Mouse (Mus musculus): ENCODE results near the gene Hils1. TPM values are rescaled to one million over a fixed set of nuclear protein-coding genes. Genes with fewer than 3 reads are reported as not detected.
"Not testable (repeated sequence)": the region's sequence is repeated elsewhere in the genome, so short reads cannot be mapped to it uniquely, and the experiment has no call there.

Hils1 gene
- total RNA-seq, 1 experiment from 2014 or later: not detected

DNA sequence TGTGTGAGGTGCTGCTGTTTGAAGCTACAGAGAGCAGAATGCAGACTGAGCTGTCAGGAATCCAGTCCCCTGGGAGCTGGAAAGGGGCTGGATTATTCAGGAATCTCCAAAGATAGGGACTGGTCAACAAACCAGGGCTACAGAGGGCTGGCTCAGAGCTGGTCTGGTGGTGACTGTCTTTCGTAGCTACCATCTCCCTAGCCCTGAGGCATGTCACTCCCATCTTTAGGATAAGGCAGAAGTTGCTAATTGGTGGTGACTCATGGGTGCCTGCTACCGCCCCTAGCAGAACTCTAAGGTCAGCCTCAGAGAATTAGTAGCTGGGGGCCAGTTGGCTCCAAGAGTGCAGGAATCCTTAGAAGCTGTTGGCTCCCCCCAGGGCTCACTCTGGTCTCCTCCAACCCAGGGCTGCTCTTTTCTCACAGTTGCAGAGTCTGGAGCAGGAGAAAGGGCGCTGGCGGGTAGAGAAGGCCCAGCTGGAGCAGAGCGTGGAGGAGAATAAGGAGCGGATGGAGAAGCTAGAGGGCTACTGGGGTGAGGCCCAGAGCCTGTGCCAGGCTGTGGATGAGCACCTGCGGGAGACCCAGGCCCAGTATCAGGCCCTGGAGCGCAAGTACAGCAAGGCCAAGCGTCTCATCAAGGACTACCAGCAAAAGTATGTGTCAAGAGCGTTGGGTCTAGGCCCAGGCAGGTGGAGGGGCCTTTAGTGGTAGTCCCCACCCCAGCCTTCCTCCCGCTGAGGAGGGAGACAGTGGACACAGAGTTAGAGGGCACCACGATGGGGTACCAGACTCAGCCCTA is 36.9 kb downstream of the Hils1 start:
- no peak for DNase-seq

DNA sequence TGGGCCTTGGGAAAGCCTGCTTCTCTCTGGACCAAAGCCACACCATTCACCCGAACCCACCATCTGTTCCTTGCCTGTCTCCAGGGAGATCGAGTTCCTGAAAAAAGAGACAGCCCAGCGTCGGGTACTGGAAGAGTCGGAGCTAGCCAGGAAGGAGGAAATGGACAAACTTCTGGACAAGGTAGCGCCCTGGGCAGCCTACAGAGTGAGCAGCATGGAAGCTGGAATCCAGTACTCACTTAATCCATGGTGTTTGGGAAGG is 37.5 kb downstream of the Hils1 start:
- no peak for DNase-seq

DNA sequence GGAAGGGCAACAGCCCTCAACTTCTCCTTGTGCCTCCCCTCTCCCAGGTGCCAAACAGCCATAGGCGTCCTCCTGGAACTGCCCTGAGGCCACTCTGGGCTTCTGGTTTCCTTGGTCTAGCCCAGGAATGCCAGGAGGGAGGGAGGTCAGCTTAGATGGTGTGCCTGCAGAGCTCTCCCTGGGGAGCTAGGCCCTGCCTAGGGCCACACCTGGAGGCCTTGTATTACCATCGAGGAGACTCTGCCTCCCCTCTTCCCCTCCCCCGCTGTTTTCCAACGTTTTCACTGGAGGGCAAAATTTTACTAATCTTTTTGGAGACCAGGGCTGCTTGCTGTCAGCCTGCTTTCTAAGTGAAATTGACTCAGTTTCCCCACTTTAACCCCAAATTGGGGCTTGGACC is 38.6 kb downstream of the Hils1 start:
- DNase-seq: no peak

DNA sequence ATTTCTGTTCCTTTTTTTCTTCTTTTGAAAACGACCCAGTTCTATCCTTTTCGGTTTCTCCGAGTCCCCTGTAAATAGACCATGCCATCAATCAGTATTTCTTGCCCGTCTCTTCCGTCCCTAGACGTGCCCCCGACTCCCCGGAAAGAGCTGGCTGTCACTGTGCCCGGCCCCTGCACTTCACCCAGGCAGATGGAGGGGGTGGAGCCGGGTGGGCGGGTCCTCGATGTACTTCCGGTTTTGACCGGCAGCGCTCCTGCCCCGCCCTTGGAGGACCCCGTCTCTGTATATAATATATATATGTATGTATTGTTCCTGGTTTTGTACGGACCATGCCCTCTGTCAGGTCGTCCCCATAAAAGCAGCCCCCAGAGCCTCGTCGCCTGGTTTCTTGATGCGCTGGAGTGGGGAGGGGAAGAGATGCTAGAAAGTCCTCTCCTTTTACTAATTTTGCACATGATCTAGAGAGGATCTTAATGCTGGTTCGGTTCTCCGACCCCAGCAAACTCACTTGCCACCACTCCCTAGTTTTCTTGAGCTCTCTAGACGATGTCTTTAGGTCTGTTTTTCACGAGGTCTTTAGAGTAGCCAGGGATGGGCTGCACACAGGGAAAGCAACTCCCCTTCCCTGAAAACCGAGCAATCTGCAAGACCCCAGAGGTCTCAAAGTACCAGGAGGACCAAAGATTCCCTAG is 39.3 kb downstream of the Hils1 start:
- peak; percentile 87 for DNase-seq

DNA sequence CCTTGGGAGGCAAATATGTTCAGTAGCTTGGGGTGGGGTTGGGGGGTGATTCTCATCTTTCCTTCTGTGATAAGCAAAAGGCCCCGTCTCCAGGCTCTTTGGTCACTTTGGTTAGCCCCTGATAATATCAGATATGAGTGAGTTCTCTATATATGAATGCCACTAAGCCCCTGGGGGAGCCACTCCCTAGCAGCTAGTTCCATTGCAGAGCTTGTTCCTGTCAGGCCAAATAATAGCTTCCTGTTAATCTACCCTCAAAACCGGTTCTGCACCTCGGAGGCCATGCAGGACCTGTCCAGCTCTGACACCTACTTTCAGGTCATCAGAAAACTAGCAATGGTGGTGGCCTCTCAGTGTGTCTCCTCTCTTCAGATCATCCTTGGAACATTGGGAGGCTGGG is 40.0 kb downstream of the Hils1 start:
- DNase-seq: no peak

DNA sequence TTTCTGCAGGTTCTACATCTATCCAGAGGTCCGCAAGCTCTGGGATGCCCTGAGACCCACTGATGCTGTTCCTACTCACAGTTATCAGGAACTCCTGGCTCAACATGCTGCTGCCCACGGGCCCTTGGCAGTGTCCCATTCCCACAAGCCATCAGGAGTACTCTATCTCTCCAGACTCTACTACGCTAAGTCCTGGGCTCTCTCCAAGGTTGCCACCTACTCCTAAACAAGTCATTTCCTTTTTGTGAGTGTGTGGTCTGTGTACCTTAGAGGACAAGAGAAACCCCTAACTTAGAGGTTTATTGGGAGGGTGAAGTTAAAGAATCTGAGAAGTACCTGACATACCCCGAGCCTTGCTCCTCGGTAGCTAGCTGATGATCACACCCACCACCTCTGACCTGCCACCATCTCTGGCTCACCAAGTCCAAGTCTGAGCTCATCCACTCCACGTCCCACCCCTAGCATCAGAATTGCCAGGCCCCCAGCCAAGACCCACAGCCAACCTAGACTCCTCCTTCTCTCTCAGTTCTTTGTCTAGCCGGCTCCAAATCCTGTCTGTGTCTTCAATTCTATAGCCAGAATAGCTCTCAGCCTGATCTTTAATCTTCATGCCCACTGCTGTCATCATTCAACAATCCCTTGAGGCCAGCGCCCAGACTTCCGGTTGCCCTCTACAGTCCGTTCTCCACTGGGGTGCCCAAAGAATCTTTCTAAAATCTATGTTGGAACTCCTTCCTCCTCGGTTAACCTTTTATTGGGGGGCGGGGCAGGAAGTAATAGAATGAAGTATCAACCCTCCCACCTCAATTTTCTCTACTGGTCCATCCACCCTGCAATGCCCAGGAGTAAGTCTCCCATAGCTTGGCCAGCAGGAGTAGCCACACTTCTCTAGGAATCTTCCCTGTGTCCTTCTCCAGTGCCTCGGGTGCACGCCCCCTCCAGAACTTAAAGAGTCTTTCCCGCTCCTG is 41.6 kb downstream of the Hils1 start:
- DNase-seq: no peak

DNA sequence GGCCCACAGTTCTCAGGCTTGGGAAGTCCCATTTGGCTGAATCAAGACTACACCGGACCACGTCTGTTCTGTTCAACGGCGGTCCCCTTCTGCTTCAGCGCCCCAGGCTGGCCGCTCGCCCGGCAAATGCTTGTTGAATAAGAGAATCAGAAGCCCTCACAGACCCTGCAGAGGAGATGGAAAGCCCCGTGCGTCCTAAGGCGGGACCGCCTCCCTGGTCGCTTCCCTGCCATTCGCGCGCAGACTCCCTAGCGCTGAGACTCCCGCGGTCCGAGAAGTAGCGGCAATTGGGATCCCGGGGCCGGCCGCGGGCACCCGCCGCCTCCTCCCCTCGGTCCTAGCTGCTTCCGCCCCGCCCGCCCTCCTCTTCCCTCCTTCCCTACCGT is 42.2 kb downstream of the Hils1 start, which contains the start of gene Samd14:
TSS of gene Samd14 (plus strand) at position 251 of the 386 bp plus-strand sequence.
- peak; percentile 60 for DNase-seq

DNA sequence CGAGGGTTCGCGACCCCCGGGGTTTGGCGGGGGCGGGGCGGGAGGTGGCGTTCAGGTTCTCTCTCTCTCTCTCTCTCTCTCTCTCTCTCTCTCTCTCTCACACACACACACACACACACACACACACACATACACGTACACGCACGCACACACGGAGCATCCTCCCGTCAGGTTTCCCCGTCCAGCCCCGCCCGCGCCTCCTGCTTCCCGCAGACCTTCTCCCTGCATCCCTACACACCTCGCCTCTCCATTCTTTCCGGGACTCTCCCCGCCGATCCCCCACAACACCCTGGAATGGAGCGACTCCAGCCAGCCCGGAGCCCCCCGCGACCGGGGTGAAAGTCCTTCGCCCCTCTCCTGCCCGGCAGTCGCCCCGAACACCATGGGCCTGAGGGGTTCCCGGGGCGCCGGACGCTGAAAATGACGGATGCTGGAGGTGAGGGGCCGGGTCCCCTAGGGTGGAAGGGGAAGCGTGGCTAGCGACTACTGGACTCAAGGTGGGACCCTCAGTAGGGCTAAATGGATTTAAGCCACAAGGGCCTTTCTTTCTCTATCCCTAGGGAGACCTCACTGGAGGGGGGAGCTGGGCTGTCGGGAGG is 42.8 kb downstream of the Hils1 start:
- DNase-seq: peak; percentile 32

DNA sequence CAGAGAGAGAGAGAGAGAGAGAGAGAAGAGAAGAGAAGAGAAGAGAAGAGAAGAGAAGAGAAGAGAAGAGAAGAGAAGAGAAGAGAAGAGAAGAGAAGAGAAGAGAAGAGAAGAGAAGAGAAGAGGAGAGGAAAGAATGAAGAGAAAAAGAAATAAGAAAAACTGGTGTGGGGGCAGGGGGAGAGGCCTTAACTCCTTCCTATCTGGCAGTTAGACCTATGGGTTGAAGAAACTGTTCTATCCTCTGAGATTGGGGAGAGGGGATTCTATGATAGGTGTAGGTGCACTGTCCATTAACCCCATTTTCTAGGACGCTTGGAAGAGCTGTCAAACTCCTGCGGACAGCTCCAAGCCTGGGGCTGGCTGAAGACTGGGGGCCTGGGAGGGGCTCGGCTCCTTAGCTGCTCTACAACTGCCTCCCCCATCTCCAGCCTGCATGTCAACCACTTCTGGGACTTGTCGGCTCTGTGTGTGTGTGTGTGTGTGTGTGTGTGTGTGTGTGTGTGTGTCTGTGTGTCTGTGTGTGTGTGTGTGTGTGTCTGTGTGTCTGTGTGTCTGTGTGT is 43.5 kb downstream of the Hils1 start:
- DNase-seq: not testable (repeated sequence)

DNA sequence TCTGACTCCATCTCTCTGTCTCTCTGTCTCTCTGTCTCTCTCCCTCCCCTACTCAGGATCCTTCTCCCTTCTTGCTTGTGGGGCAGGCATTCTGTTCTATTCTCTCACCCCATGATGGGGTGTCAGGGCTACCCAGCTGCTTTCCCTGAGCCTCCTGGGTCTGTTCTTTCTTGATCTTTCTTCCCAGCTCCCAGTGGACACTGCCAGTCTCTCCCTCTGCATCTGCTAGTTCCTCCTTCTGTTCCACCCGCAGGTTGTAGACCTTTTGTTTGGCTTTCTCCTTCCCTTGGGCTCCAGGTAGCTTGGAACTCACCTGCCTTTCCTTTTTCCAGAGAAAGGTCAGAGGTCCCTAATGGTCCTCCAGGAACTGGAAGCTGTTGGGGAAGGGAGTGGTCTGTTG is 44.0 kb downstream of the Hils1 start:
- no peak for DNase-seq

DNA sequence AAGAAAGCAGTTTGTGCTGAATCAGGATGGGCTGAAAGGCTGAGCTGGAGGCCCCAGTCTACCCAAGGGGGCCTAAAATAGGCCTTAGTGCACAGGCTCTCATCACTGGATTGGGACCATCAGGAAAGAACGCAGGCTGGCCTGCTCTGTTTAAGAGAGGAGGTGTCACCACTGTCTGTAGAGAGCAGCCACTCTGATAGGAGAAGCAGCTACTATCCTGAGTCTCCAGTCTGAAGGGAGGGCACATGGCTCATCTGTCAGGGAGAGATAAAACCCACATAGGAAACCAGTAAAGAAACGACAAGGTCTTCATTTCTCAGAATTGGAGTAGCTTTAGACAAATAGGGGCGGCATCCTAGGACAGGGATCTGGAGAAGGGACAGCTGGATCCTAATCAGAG is 44.7 kb downstream of the Hils1 start:
- no peak for DNase-seq

DNA sequence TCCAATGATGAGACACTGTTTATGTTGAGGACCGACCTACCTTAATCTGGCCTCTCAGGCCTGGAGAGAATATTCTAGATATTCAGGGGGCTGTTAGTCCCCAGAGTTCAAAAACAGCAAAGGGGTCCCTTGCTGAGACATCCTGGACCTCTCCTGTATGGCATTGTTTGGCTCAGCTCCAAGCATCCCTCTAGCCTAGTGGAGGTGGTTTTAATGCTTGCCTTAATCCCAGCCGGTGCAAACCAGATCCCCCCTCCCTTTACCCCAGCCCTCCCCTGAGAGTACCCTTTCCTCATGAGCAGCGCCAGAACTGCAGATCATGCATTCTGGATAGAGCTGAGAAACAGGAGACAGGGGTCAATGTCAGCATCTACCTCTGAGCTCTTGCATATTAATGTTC is 45.1 kb downstream of the Hils1 start:
- DNase-seq: no peak

DNA sequence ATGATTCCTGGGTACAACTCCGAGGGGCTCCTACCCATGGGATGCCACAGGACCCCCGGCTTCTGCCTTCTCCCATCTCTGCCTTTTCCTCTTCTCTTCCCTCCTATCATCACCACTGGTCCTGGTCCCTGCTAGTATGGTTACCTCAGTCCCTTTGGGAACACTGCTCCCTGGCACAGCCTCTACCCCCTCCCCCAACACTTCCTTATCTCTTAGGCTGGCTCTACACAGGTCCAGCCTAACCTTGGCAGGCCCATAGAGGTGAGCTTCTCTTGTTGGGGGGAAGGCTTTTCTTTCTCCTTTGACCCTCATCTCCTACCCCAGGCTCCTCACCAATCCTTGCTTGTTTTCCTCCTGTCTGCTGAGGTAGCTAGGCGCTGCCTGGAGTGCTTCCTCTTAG is 48.1 kb downstream of the Hils1 start:
- DNase-seq: no peak

Other genes starting within 250 kb of the Hils1 start
- 0.55 TPM in 1 of 2 replicates, not detected in the other for gene Cdc34b, start 225.8 kb upstream of the Hils1 start, total RNA-seq (2021)
- not detected in 2 replicates for gene Tmem92, start 184.9 kb upstream of the Hils1 start, total RNA-seq (2021)
- 74.0 and 116 TPM in 2 replicates for gene Col1a1, start 31.4 kb upstream of the Hils1 start, total RNA-seq (2021)
- not detected in 2 replicates for gene Sgca, start 8.7 kb downstream of the Hils1 start, total RNA-seq (2021)
- 125 and 146 TPM in 2 replicates for gene Ppp1r9b, start 23.4 kb downstream of the Hils1 start, total RNA-seq (2021)
- gene Samd14, start 42.3 kb downstream of the Hils1 start, total RNA-seq (2021): 3.0 and 4.4 TPM in 2 replicates
- 82.9 and 86.4 TPM in 2 replicates for gene Pdk2, start 73.8 kb downstream of the Hils1 start, total RNA-seq (2021)
- 36.8 and 40.7 TPM in 2 replicates for gene Itga3, start 109.2 kb downstream of the Hils1 start, total RNA-seq (2021)
- gene Dlx3, start 152.5 kb downstream of the Hils1 start, total RNA-seq (2021): not detected in 2 replicates
- gene Dlx4, start 178.7 kb downstream of the Hils1 start, total RNA-seq (2021): not detected in 2 replicates